Mouse (Mus musculus) urinary bladder, postnatal 14 days (tissue): ENCODE results near the gene Kif2b.

ENCODE experiments used
- DNase-seq: peaks from one replicate; pipeline ENCODE4 v3.0.0; 2021; ENCODE audit warnings: low spot score

Kif2b gene

DNA sequence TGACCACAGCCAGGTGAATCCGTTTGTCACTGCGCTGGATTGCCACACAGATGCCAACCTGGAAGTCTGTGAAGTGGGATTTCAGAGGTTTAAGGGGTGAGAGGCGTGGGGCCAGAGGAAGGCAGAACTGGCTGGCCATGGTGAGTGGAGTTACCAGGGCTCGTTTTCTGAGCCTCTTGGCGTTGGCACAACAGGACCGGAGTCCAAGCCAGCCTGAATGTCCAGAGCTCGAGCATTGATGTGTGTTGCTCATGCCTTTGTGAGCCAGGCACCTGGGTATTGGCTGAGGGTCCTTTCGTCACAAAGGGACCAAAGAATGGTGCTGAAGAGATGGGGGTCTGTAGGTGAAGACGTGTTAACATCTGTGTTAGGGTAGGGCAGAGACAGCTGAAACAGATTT, at the start of gene Kif2b:
Gene Kif2b, minus strand, starts transcription at position 242 of the 400 bp plus-strand sequence.
- no peak for DNase-seq

DNA sequence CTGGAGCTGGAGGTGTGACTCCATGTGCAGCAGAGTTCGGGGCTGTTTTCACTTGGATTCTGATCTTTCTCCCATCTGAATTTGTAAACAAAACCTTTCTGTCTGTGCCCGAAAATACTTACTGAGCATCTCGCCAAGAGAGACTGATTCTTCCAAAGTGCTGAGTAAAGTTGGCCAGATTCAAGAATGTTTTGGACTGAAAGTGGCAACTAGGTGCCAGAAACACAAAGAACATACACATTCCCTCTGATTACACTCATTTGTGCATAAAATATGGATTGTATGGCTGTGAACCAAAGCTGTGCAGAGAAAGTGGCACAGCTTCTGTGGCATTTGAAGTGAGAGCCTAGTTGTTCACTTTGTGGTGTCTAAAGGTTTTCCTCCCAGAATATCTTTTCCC, 15.7 kb upstream of the Kif2b start:
- no peak for DNase-seq

DNA sequence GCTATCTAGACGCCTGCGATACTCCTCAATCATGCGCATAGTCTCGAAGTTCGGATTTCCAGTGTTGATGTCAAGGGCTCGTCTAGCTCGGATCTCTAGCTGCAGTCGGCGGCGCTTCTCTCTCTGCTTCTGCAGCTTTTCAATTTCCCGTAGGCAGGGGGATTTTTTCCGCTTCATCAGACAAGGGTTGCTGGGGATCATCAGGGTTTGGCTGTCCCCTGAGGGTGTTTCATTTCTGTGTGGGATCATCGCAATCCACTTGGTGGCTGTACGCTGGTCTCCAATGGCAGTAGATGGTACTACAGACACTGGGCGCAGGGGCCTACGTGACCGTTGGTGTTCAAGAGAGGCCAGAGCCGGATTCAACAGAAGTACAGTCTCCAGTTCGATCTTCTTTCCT, 502 bp downstream of the Kif2b start:
- DNase-seq: no peak

DNA sequence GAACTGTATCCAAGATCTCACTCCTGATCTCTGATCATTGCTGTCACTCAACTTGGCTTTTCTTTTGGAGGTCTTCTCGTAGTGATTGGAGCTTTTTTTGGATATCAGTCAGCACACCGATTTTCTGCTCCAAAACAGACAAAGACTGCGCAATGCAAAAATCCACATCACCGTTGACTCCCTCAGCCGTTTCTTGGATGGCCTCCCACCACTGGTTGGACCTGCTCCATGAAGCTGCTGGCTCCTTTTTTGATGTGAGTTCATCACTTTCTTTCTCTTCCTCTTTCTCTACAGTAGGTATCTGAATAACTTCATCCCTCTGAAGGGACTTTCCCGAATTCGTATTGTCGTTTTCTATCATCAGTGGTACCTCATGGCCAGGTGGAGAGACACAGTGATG, 2.0 kb downstream of the Kif2b start:
- DNase-seq: no peak

DNA sequence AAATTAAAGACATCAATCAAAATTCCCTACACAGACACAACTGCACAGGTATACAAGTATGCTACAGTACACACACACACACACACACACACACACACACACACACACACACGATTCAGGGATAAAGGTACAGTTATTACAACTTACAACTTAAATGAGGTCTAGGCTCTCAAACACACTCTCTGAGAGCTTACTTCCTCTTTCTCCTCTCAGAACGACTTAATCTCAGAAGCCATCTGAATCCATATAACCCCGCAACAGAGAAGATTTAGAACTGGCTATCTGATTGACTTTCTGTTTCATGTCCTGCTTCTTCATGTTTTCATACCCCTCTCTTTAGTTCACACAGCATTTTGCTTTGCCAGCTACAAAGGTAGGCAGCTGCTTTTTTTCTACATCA, 2.9 kb downstream of the Kif2b start:
- DNase-seq: no peak

DNA sequence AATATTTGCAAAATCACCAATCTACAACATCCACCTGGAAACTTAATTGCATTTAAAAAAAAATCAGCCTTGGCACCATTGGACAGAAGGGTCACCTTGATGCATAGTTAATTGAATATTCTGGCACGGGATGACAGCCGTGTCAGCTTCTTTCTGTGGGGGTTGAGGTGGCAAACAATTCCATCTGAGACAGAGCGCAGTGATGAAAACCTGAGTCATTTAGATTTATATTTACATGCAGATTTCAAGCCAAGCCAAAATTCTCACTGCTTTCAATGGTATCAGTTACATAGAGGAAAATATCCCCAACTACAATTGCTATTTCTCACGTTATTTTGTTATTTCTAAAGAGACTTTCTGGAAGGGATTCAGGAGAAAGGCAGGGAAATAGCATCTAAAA, 46.6 kb downstream of the Kif2b start:
- DNase-seq: no peak
